Mouse (Mus musculus) midbrain, embryonic 12.5 days (tissue): ENCODE data around the gene Gsn. TPM values are rescaled to one million over a fixed set of nuclear protein-coding genes. Genes with fewer than 3 reads are reported as not detected.
A peak's percentile ranks its signal among the peaks of the same experiment; 100 is the strongest.

Experiments
- ATAC-seq: fragments of 200-750 bp; cut with Nextera tagmentation; 2 replicates; pipeline ENCODE4 v1.8.0; 2017; ENCODE audit warnings: low read depth, moderate TSS enrichment, moderate library complexity; ENCODE audit not compliant: low FRiP score
- H3K27ac ChIP-seq: fragments of 300-500 bp; sonication (generic); replicated peaks from 2 replicates; pipeline ENCODE4 v1.5.1; 2016; ENCODE audit warnings: mild to moderate bottlenecking
- H3K27me3 ChIP-seq: fragments of 300-500 bp; sonication (generic); 2 replicates; pipeline ENCODE4 v1.6.1; 2016; ENCODE audit warnings: mild to moderate bottlenecking
- H3K36me3 ChIP-seq: fragments of 300-500 bp; sonication (generic); 2 replicates; pipeline ENCODE4 v1.6.1; 2016
- H3K4me1 ChIP-seq: fragments of 300-500 bp; sonication (generic); 2 replicates; pipeline ENCODE4 v1.6.1; 2016
- H3K4me2 ChIP-seq: fragments of 300-500 bp; sonication (generic); replicated peaks from 2 replicates; pipeline ENCODE4 v1.6.1; 2016; ENCODE audit warnings: mild to moderate bottlenecking, moderate library complexity
- H3K4me3 ChIP-seq: fragments of 300-500 bp; sonication (generic); 2 replicates; pipeline ENCODE4 v1.5.1; 2016; ENCODE audit warnings: mild to moderate bottlenecking
- H3K9ac ChIP-seq: fragments of 300-500 bp; sonication (generic); replicated peaks from 2 replicates; pipeline ENCODE4 v1.6.1; 2016; ENCODE audit warnings: mild to moderate bottlenecking, moderate library complexity
- H3K9me3 ChIP-seq: fragments of 300-500 bp; sonication (generic); 2 replicates; pipeline ENCODE4 v1.6.1; 2016; ENCODE audit warnings: mild to moderate bottlenecking
- WGBS: fragments of 180-500 bp; shearing (Covaris S2); methylation state at CpG from one replicate; pipeline ENCODE4 v1.1.7; 2016; 5-methylcytosine and 5-hydroxymethylcytosine counted together
- polyA plus RNA-seq: library from polyadenylated mRNA; unstranded; fragments of >200 nt; fragmentation: Nextera tagmentation; extraction: Ambion mirVana; gene quantifications from 2 replicates; pipeline ENCODE4 v1.2.1, GENCODE M21; 2016

The Gsn gene
- polyA plus RNA-seq, 1 experiment from 2014 or later, result 48.9 TPM

DNA sequence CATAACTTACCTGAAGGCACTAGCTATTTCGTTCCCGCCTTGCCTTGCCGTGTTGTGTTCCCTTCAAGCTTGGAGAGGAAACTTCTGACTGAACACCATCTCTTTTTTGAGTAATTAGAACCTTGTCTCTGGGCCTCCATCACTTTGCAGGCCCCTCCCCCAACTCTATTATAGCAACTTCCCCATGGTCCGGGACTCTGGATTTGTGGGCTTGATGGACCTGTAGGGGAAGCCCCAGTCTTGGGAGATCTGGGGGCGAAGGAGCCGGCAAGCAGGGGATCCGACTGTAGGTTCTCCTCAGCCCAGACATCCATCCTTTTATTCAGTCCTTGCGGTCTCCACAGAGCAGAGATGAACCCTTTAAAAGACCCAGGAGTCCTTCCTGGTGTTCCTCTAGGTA, 752 bp downstream of the Gsn start:
- H3K9ac ChIP-seq, result 0 out of 2 replicates have a peak overlapping the region, but pooled peaks have one; percentile 69
- 38% methylated on average over 8 of the region's 8 CpGs for WGBS
- peaks cover 53% of the 10 kb centered on the region for H3K27me3 ChIP-seq
- no peak overlapping the region for H3K27ac ChIP-seq
- peaks cover 14% of the 10 kb centered on the region for H3K4me1 ChIP-seq
- peak overlapping the region; percentile 90 for H3K4me2 ChIP-seq
- ATAC-seq, result no peak
- no peaks in the 10 kb centered on the region for H3K9me3 ChIP-seq
- no peaks in the 10 kb centered on the region for H3K36me3 ChIP-seq
- H3K4me3 ChIP-seq, result peak overlapping the region; percentile 55

DNA sequence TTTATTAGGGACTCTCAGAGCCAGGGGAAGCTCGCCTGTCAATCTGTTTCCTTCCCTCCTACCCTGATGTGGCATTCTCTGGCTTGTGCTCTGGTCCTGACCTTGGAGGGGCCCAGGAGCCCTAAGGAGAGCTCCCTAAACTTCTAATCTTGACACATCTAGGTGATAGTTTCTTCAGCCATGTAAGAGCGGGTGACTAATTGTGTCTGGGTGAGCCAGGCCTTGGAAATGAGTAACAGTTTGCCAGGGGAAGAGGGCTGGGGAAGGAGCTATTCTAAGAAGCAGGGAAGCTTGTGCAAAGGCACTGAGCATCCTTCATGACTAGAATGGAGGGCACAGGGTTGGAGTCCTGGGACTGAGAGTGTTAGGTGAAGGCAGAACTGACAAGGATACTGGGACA, 1.7 kb downstream of the Gsn start:
- no peak overlapping the region for H3K27ac ChIP-seq
- H3K36me3 ChIP-seq, result no peaks in the 10 kb centered on the region
- H3K4me2 ChIP-seq, result no peak overlapping the region
- no peak for ATAC-seq
- no peaks in the 10 kb centered on the region for H3K9me3 ChIP-seq
- H3K4me3 ChIP-seq, result no peak overlapping the region
- peaks cover 53% of the 10 kb centered on the region for H3K27me3 ChIP-seq
- 87% methylated on average over 2 of the region's 2 CpGs for WGBS
- H3K9ac ChIP-seq, result no peak overlapping the region
- H3K4me1 ChIP-seq, result peaks cover 14% of the 10 kb centered on the region

DNA sequence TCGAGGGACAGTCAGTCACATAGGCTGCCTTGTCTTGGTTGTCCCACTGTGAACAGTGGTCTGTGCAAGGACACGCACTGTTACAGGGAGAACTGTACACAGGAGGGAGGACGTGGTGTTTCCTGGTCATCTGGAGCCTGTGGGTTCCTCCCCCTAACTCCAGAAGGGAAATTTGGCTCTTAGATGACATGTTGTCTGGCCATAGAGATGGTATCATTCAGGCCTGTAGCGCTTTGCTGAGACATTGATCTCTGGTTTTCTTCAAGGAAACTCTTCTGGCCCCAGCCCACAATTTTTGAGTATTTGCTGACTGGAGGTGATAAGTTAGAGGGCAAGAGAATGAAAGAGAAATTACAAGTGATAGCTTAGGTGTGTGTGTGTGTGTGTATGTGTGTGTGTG, 2.4 kb downstream of the Gsn start:
- no peaks in the 10 kb centered on the region for H3K9me3 ChIP-seq
- 93% methylated on average over 4 of the region's 4 CpGs for WGBS
- no peak overlapping the region for H3K4me2 ChIP-seq
- no peaks in the 10 kb centered on the region for H3K36me3 ChIP-seq
- ATAC-seq, result no peak
- H3K4me3 ChIP-seq, result no peak overlapping the region
- H3K27me3 ChIP-seq, result peaks cover 50% of the 10 kb centered on the region
- peaks cover 14% of the 10 kb centered on the region for H3K4me1 ChIP-seq
- no peak overlapping the region for H3K27ac ChIP-seq
- no peak overlapping the region for H3K9ac ChIP-seq

DNA sequence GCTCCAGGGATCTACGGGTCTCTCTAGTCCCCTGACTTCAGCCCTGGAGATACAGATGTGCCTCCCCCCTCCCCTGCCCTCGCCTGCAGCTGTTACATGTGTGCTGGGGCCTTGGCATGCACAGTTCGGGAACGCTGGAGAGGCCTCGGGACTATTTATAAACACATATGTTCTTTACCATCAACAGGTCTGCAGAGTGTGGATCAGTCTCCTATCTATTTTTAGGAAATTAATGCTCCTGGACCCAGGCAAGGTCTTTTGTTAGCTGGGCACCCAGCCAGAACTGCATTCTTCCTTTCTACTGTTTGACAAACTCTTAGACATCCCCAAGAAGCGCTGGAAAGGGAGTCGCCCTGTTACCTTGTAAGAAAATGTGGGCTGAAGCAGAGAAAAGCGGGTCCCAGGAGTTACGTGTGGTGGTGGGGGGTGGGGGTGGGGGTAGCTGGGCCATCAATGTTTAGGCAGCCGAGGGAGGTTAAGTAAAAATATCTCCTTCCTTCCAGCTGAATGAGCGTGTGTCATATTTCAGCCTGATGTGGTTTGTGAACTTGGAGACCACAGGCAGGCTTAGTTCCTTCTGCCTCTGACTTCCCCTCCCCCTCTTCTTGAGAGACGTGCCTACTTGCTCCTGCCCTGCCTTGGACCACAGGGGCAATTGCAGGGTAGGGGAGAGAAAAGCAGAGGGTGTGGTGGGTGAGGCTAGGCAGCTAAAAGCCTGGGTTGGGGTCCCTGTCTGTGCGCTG, 3.3 kb downstream of the Gsn start:
- Histone ChIP-seq H3K4me1 (peaks cover 14% of the 10 kb centered on the region), H3K4me3 (no peak overlapping the region), H3K4me2 (no peak overlapping the region), H3K27ac (no peak overlapping the region), H3K36me3 (no peaks in the 10 kb centered on the region), H3K9me3 (no peaks in the 10 kb centered on the region), H3K27me3 (peaks cover 41% of the 10 kb centered on the region), H3K9ac (no peak overlapping the region)
- ATAC-seq, result no peak
- WGBS, result 54% methylated on average over 13 of the region's 13 CpGs

DNA sequence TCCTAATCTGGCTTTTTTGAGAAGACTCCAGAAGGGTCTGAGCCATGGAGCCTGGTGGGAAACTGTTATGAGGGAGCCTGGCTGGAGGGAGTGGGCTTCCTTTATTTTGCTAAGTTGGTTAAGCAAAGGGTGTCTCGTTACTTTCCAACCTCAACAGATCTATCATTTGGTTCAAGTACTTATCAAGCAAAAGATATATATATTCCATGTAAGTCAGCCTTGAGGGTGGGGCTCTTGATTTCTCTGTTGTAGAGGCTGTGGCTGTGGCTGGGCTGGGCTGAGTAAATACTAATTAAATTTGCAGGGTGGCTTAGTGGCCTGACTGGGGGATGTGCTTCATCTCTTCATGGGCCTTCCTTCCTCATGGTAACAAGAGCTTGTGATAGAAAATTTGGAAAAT, 4.1 kb downstream of the Gsn start:
- ATAC-seq, result no peak
- H3K9ac ChIP-seq, result no peak overlapping the region
- 77% methylated on average over 1 of the region's 1 CpGs for WGBS

DNA sequence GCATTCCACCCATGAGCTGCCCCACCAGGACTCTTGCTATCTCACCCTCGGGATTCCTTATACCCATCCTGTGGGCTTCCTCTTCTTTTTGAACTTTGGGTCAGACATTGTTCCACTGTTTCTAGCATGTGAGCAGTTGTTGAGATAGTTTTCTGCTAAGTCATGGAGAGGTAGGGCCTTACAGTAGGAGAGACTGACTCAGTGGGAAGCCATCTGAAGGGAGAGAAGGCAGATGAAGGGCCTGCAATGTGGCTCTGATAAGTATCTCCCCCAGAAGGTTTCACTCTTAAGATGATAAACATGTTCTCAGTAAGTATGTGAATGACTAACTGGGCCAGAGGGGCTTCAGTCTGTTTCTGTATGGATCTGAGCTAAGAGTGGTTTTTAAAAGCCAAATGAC, 7.9 kb downstream of the Gsn start:
- no peak for ATAC-seq
- Histone ChIP-seq H3K9ac (no peak overlapping the region), H3K36me3 (no peaks in the 10 kb centered on the region), H3K4me3 (no peak overlapping the region), H3K4me1 (no peaks in the 10 kb centered on the region), H3K27ac (no peak overlapping the region), H3K9me3 (no peaks in the 10 kb centered on the region), H3K27me3 (peaks cover 4% of the 10 kb centered on the region; the same call in 1 of the 2 replicates), H3K4me2 (no peak overlapping the region)
- 77% methylated on average over 1 of the region's 1 CpGs for WGBS

More for the DNA sequence above, 4.1 kb downstream of the Gsn start:
- Histone ChIP-seq H3K4me3 (no peak overlapping the region), H3K9me3 (no peaks in the 10 kb centered on the region), H3K36me3 (no peaks in the 10 kb centered on the region), H3K4me1 (peaks cover 14% of the 10 kb centered on the region), H3K27ac (no peak overlapping the region), H3K27me3 (peaks cover 37% of the 10 kb centered on the region), H3K4me2 (no peak overlapping the region)

DNA sequence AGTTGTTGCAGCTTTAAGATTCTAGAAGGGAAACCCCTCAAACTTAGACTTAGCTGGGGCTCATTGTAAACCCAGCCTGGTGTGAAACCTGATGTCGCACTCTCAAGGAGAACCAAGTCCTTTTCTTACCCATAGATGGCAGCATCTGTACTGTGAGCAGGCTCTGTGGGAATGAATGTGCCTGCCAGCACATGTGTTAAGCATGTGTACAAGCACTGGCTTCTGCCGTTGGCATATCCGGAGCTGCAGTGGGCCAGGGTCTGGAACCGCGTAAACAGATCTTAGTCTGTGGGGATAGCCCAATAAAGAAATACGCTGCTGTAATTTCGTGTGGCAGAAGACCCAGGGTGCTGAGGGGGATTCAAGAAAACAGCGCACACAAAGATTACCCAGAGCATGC, 9.1 kb downstream of the Gsn start:
- Histone ChIP-seq H3K4me1 (peaks cover 2% of the 10 kb centered on the region; the same call in 1 of the 2 replicates), H3K4me2 (no peak overlapping the region), H3K9me3 (no peaks in the 10 kb centered on the region), H3K27me3 (peaks cover 4% of the 10 kb centered on the region; the same call in 1 of the 2 replicates), H3K27ac (no peak overlapping the region), H3K36me3 (no peaks in the 10 kb centered on the region), H3K9ac (no peak overlapping the region), H3K4me3 (no peak overlapping the region)
- ATAC-seq, result peak; percentile 44; the same call in 1 of the 2 replicates
- WGBS, result 64% methylated on average over 8 of the region's 8 CpGs

DNA sequence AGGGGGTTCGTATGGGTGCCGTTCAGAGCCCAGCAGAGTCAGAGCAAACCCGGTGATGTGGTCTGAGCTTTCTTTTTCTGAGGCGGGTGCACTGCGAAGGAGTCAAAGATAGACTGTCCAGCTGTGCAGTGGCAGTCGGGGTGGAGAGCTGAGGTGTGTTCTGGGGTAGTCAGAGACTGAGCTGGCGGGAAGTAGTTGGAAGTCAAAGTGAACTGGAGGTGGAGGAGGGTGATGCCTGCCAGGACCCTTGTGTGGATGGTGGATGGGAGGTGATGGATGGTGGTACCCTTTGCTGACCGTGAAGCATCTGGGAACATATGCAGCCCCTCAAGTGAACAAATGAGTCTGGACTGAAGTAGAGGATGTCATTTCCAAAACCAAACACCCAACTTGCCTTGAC, 9.6 kb downstream of the Gsn start:
- H3K9ac ChIP-seq, result no peak overlapping the region
- no peaks in the 10 kb centered on the region for H3K9me3 ChIP-seq
- H3K27me3 ChIP-seq, result peaks cover 4% of the 10 kb centered on the region; the same call in 1 of the 2 replicates
- WGBS, result 89% methylated on average over 8 of the region's 8 CpGs
- no peaks in the 10 kb centered on the region for H3K36me3 ChIP-seq
- ATAC-seq, result no peak
- no peak overlapping the region for H3K4me2 ChIP-seq
- no peak overlapping the region for H3K4me3 ChIP-seq
- H3K4me1 ChIP-seq, result peaks cover 6% of the 10 kb centered on the region; the same call in 1 of the 2 replicates
- no peak overlapping the region for H3K27ac ChIP-seq

DNA sequence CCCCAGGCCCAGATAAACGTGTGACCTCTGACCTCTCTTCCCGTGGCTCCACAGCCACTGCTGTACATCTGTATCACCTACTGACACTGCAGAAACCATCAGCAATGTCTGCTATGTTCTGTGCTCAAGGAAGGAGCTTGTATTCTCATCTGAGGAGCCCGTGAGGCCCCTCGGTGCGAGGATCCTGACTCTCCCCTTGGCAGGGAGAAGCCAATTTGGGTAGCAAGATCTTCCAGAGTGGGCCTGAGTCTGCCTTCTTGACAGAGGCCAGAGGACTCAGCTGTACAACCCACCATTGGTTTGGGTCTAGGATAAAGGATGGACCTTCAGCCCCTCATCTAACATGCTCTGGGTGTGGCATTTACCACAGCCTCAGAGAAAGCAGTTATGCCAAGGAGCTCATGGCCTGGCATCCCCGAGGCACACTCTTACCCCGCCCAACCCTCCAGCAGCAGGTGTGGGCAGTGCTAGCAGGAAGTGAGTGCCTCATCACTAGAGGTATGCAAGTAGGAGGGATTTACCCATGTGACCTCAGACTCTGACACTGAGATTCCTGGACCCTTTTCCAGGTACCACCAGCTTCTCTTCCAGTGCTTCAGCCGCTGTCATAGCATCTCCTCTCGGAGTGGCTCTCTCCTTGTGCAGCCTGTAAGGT, 10.2 kb downstream of the Gsn start:
- ATAC-seq, result no peak
- no peak overlapping the region for H3K4me3 ChIP-seq
- no peaks in the 10 kb centered on the region for H3K36me3 ChIP-seq
- no peaks in the 10 kb centered on the region for H3K9me3 ChIP-seq
- no peak overlapping the region for H3K9ac ChIP-seq
- no peak overlapping the region for H3K27ac ChIP-seq
- peaks cover 4% of the 10 kb centered on the region; the same call in 1 of the 2 replicates for H3K27me3 ChIP-seq
- H3K4me2 ChIP-seq, result no peak overlapping the region
- peaks cover 6% of the 10 kb centered on the region; the same call in 1 of the 2 replicates for H3K4me1 ChIP-seq
- WGBS, result 82% methylated on average over 9 of the region's 9 CpGs

DNA sequence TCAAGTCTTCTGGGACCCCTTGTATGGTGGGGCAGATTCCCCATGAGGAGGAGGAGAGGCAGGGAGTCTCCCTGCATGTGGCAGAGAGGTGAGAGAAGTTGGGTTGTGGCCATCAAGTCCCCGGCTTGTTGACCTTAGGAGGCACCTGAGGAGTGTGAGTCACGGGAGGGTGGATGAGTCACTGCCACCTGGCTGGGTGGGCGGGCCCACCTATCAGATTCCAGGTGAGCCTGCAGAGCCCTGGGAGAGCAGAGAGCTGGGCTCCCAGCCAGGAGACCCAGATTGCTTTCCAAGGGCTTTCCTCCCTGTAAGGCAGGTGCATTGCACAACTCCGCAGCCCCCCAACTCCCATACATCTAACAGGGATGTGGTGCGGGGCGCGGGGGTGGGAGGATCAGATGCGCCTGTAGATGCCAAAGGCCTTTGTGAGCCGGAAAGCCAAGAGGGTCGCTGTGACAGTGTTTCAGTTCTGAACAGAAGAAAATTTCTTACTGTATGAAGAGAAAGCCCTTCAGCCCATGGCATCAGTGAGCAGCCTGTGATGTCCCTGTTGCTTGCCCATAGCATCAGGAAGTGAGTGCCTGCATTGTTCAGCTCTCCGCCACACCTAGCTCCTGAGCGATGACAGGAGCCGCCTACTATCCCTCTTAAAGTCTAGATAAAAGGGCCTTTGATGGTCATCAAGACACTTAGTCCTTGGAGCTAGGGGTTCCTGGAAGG, 11.1 kb downstream of the Gsn start:
- 86% methylated on average over 13 of the region's 13 CpGs for WGBS
- no peaks in the 10 kb centered on the region for H3K9me3 ChIP-seq
- peaks cover 7% of the 10 kb centered on the region; the same call in 1 of the 2 replicates for H3K27me3 ChIP-seq
- H3K9ac ChIP-seq, result no peak overlapping the region
- no peak overlapping the region for H3K4me2 ChIP-seq
- no peak for ATAC-seq
- H3K27ac ChIP-seq, result no peak overlapping the region
- H3K4me3 ChIP-seq, result no peak overlapping the region
- H3K4me1 ChIP-seq, result peaks cover 6% of the 10 kb centered on the region; the same call in 1 of the 2 replicates
- H3K36me3 ChIP-seq, result no peaks in the 10 kb centered on the region

DNA sequence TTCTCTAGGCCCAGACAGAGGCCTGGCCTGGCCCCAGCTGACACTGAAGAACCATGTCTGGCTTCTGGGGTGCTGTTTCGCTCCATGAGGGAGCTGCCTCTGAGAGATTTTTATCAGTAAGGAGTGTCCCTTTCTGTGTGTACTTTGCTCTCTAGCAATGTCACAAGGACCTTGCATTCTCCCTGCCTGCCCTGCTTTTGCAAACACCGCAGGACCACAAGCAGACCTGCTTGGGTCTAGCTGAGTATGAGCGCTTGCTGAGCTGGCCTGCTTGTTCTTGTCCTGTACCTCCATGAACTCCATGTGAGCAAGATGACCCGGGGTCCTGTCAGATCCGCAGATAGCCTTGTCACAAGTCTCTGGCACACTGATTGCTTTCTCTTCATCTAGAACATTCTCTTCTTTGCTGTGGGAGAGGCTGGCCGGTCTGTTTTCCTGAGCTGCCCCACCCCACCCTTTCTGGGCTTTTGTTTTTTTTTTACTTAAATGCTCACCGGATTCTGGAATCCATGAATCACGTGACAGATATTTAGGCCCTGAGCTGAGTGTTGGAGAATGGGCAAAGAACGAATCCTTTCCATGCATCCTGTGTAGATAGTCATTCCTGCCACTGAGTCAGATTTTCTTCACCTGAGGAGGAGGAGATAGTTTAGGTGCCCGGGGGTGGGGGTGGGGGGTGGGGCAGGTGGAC, 11.8 kb downstream of the Gsn start:
- Histone ChIP-seq H3K9ac (no peak overlapping the region), H3K27me3 (peaks cover 7% of the 10 kb centered on the region; the same call in 1 of the 2 replicates), H3K4me1 (peaks cover 6% of the 10 kb centered on the region; the same call in 1 of the 2 replicates), H3K27ac (no peak overlapping the region), H3K9me3 (no peaks in the 10 kb centered on the region), H3K4me3 (no peak overlapping the region), H3K4me2 (no peak overlapping the region), H3K36me3 (no peaks in the 10 kb centered on the region)
- no peak for ATAC-seq
- WGBS, result 82% methylated on average over 10 of the region's 10 CpGs
